In genomic region chr9:71340116-71340515, GRCm38 (mm10) we compare ENCODE assay signal across 32 mouse cellular contexts.
"Had no signal": no experiment of that assay in that cellular context is flagged by ENCODE, and none has a peak within 500 bp of the region (broad histone marks: within the 10 kb centered on the region; RNA-seq: fewer than 3 reads in every experiment).

No protein-coding gene starts in this region.

- H3K4me3 ChIP-seq: limb, embryonic 10.5 days; limb, embryonic 12.5 days; limb, embryonic 13.5 days; limb, embryonic 15.5 days; liver, embryonic 12.5 days; liver, embryonic 13.5 days; liver, embryonic 15.5 days; lung, embryonic 15.5 days; megakaryocyte, embryonic 14.5 days; midbrain, embryonic 10.5 days; midbrain, embryonic 12.5 days; midbrain, embryonic 13.5 days; midbrain, embryonic 15.5 days; myocyte; neural tube, embryonic 12.5 days had no signal

- H3K9ac ChIP-seq: limb, embryonic 12.5 days; limb, embryonic 13.5 days; limb, embryonic 15.5 days; liver, embryonic 12.5 days; liver, embryonic 13.5 days; liver, embryonic 14.5 days; liver, embryonic 15.5 days; liver, postnatal 0 days; lung, embryonic 14.5 days; lung, embryonic 15.5 days; midbrain, embryonic 12.5 days; midbrain, embryonic 13.5 days; midbrain, embryonic 15.5 days; neural tube, embryonic 12.5 days had no signal

- H3K27me3 ChIP-seq: liver, embryonic 12.5 days; liver, embryonic 13.5 days; liver, embryonic 15.5 days; lung, embryonic 15.5 days; midbrain, embryonic 12.5 days; midbrain, embryonic 13.5 days; midbrain, embryonic 15.5 days; neural tube, embryonic 12.5 days had no signal

- H3K27ac ChIP-seq: limb, embryonic 10.5 days; limb, embryonic 12.5 days; limb, embryonic 13.5 days; limb, embryonic 15.5 days; liver, embryonic 12.5 days; liver, embryonic 13.5 days; liver, embryonic 14.5 days; liver, embryonic 15.5 days; lung, embryonic 15.5 days; macrophage; midbrain, embryonic 10.5 days; midbrain, embryonic 12.5 days; midbrain, embryonic 13.5 days; midbrain, embryonic 15.5 days; neural tube, embryonic 12.5 days had no signal

- DNase-seq: left cerebral cortex, postnatal 4 days; liver; liver, embryonic 13.5 days; liver, postnatal 0 days; lung, adult 18-20 months; lung, adult 2 months; lung, embryonic 14.5 days; lung, postnatal 10 days; lung, postnatal 14 days; lung, postnatal 36 days; lung, postnatal 4 days; midbrain, embryonic 14.5 days had no signal

- H3K4me2 ChIP-seq: limb, embryonic 12.5 days; limb, embryonic 13.5 days; limb, embryonic 15.5 days; liver, embryonic 11.5 days; liver, embryonic 12.5 days; liver, embryonic 13.5 days; liver, embryonic 15.5 days; lung, embryonic 14.5 days; lung, embryonic 15.5 days; midbrain, embryonic 11.5 days; midbrain, embryonic 12.5 days; midbrain, embryonic 13.5 days; midbrain, embryonic 15.5 days; neural tube, embryonic 12.5 days had no signal

- ATAC-seq: liver, embryonic 12.5 days; liver, postnatal 0 days; lung, postnatal 0 days; midbrain, embryonic 13.5 days; midbrain, embryonic 15.5 days; midbrain, embryonic 16.5 days had no signal

- H3K9me3 ChIP-seq: limb, embryonic 10.5 days; limb, embryonic 12.5 days; limb, embryonic 13.5 days; limb, embryonic 15.5 days; liver, embryonic 12.5 days; liver, embryonic 13.5 days; liver, embryonic 15.5 days; lung, embryonic 15.5 days; megakaryocyte, embryonic 14.5 days; midbrain, embryonic 10.5 days; midbrain, embryonic 12.5 days; midbrain, embryonic 13.5 days; midbrain, embryonic 15.5 days; neural tube, embryonic 12.5 days had no signal

- H3K4me1 ChIP-seq: liver, embryonic 12.5 days; liver, embryonic 13.5 days; liver, embryonic 15.5 days; lung, embryonic 15.5 days; megakaryocyte, embryonic 14.5 days; midbrain, embryonic 10.5 days; midbrain, embryonic 12.5 days; midbrain, embryonic 13.5 days; midbrain, embryonic 15.5 days; neural tube, embryonic 12.5 days had no signal

- H3K36me3 ChIP-seq: limb, embryonic 10.5 days; limb, embryonic 12.5 days; limb, embryonic 13.5 days; limb, embryonic 15.5 days; liver, embryonic 12.5 days; liver, embryonic 13.5 days; liver, embryonic 15.5 days; lung, embryonic 15.5 days; midbrain, embryonic 10.5 days; midbrain, embryonic 12.5 days; midbrain, embryonic 13.5 days; midbrain, embryonic 15.5 days; neural tube, embryonic 12.5 days had no signal
